Mouse (Mus musculus): ENCODE measurements around the gene Cacna1c. TPM values are rescaled to one million over a fixed set of nuclear protein-coding genes. Genes with fewer than 3 reads are reported as not detected.

Cacna1c gene
- total RNA-seq, 2 experiments from 2014 or later, result 60.6 to 70.9 TPM

DNA sequence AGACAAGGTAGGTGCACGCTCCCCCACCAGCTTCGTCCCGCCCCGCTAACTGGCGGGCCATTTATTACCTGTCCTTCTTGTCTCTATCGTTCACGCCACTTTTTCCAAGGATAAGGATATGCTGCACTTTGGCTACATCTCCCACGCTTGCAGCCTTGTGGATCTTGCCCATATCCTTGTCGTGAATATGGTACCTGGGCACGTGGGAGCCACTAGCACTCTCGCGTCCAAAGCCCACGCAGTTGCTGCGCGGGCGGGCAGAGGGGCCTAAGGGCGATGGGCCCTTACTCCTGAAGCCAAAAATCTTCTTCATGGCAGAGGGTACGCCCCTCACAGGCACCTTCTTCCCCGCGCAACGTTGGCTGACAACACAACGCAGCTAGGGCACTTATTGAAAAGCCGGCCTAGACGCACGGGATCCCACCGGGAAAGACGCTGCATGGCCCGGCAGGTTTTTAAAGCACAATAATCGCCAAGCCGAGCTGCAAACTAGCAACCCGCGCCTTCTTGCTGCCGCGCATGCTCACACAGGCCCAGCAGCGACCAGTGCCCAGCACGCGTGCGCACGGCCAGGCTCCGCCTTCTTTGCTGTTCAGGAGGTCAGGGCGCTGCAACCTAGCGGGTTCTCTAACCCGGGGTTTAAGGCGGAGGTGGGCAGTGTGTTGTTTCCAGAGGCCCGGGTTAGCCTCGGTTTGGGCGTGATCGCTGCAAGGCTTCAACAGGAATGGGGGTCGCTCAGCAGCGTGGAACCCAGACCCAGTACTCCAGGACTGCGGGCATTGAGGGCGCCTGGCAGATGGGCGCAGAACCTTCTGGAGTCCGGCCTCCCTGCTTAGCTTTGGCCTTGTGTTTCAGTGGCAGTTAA, 634.2 kb downstream of the Cacna1c start, which contains the start of gene Ankrd26:
Ankrd26 (minus strand) TSS at position 482 of the 865 bp plus-strand sequence.
- peak; percentile 90 to 93 for DNase-seq (ENCODE audit: low spot score in 2 of 2)
- intact Hi-C loops (cut with DNase I), result no loop called here

DNA sequence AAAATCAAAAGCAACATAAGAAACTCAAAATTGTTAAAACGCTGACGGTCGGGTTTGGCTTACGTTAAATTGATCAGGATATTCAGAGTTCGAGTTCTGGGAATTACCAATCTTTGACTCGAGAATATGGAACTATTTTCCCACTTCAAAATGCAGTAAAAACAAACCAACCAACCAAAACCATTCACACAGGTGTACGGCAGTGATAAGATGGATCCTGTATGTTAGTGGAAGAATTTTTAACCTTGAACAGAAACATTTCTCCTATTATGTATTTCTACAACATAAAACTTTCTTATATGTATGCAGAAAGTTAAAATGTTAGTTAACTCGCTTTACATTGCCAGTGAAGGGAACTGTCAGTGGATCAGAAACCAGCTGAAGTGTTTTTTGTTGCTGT, 635.0 kb downstream of the Cacna1c start:
- intact Hi-C loops (cut with DNase I), result no loop called here
- DNase-seq (ENCODE audit: low spot score in 2 of 2), result no peak

DNA sequence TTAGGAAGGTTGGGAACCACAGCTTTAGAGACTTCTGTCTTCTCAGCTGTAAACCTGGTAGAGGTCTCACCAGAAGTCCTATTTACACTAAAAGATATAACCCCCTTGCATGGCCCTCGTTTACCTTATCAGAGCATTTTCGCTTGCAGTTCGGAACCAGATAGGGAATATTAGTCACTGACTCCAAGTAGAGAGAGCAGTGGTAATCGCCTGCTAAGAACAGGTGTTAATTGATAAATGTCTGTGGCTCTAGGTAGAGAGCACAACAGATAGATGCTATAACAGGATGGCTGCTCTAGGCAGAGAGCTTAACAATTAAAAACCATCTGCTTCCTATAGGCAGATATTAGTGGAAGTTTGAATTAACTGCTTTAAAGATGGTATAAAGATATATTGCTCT, 657.6 kb downstream of the Cacna1c start:
- intact Hi-C loops (cut with DNase I), result no loop called here
- DNase-seq (ENCODE audit: low spot score in 2 of 2), result no peak

Other genes starting within 250 kb of the Cacna1c start
- gene Dcp1b, start 21.2 kb downstream of the Cacna1c start, total RNA-seq (2021), result 10 to 100 TPM; 14.7 to 16.5 TPM
- 1 to 10 TPM; 2.6 to 4.6 TPM for gene Cacna2d4, start 40.1 kb upstream of the Cacna1c start, total RNA-seq (2021)
- gene Lrtm2, start 134.3 kb upstream of the Cacna1c start, total RNA-seq (2021), result 10 to 100 TPM; 52.0 to 56.5 TPM
- 10 to 100 TPM; 36.6 to 40.2 TPM for gene Adipor2, start 221.3 kb upstream of the Cacna1c start, total RNA-seq (2021)

All from left cerebral cortex, postnatal 25 days (tissue).